8 mouse cellular contexts compared by ENCODE assay signal in genomic region chr11:70433569-70433943, GRCm38 (mm10). TPM values are rescaled to one million over a fixed set of nuclear protein-coding genes. Genes with fewer than 3 reads are reported as not detected.
DNase-seq lines count a peak whose midpoint lies in the region; ATAC-seq and TF ChIP-seq lines count a peak whose summit lies in the region.

No protein-coding gene starts in this region.

- H3K27ac ChIP-seq in kidney, embryonic 16.5 days (ENCODE audit: low read length), result no peak overlapping the region
- H3K27ac ChIP-seq in cortical plate, adult 2 months (ENCODE audit: insufficient read depth, low read length), result no peak overlapping the region
- H3K27ac ChIP-seq in hindbrain, embryonic 14.5 days, result no peak overlapping the region
- 0 out of 2 replicates have a peak overlapping the region, but pooled peaks have one; percentile 94 for H3K27ac ChIP-seq in midbrain, embryonic 15.5 days

- H3K36me3 ChIP-seq in kidney, embryonic 16.5 days (ENCODE audit: insufficient read depth, low read length), result peaks cover 21% of the 10 kb centered on the region
- peaks cover 32% of the 10 kb centered on the region for H3K36me3 ChIP-seq in hindbrain, embryonic 14.5 days (replicated peaks; ENCODE audit: control insufficient read depth, insufficient read depth)
- H3K36me3 ChIP-seq in midbrain, embryonic 15.5 days (replicated peaks), result peaks cover 20% of the 10 kb centered on the region

- peaks cover 21% of the 10 kb centered on the region for H3K4me1 ChIP-seq in kidney, embryonic 16.5 days (ENCODE audit: insufficient read depth, low read length)
- H3K4me1 ChIP-seq in cortical plate, adult 2 months (ENCODE audit: control insufficient read depth, insufficient read depth, low read length), result peaks cover 3% of the 10 kb centered on the region
- peaks cover 13% of the 10 kb centered on the region for H3K4me1 ChIP-seq in hindbrain, embryonic 14.5 days (replicated peaks; ENCODE audit: control insufficient read depth, insufficient read depth, low read length)
- peaks cover 37% of the 10 kb centered on the region for H3K4me1 ChIP-seq in midbrain, embryonic 15.5 days

- no peak for DNase-seq in kidney, adult 8-10 months
- no peak for DNase-seq in hindbrain, embryonic 14.5 days (ENCODE audit: low spot score)
- no peak for DNase-seq in right cerebral cortex, adult 2 months (ENCODE audit: low spot score in 2 of 2)
- no peak for DNase-seq in frontal cortex, adult 2 months (ENCODE audit: extremely low spot score in 1 of 2, low spot score in 1 of 2)
- no peak for DNase-seq in layer of hippocampus, postnatal 25 days (ENCODE audit: extremely low spot score in 1 of 2, low spot score in 1 of 2)

- no peak for ATAC-seq in kidney, embryonic 16.5 days (ENCODE audit: low FRiP score, low TSS enrichment)
- ATAC-seq in hindbrain, embryonic 14.5 days (ENCODE audit: low FRiP score), result no peak
- ATAC-seq in midbrain, embryonic 15.5 days (replicated peaks), result no peak

- 59% methylated on average over 1 of the region's 1 CpGs for WGBS in kidney, embryonic 16.5 days
- WGBS in hindbrain, embryonic 14.5 days, result 61% methylated on average over 1 of the region's 1 CpGs
- 55% methylated on average over 1 of the region's 1 CpGs for WGBS in midbrain, embryonic 15.5 days

- peak overlapping the region; percentile 65 for H3K4me2 ChIP-seq in kidney, embryonic 16.5 days (replicated peaks; ENCODE audit: low read depth, low read length)
- H3K4me2 ChIP-seq in hindbrain, embryonic 14.5 days (replicated peaks), result peak overlapping the region; percentile 71
- peak overlapping the region; percentile 69 for H3K4me2 ChIP-seq in midbrain, embryonic 15.5 days

- peak overlapping the region; percentile 83; the same call in 1 of the 2 replicates for H3K9ac ChIP-seq in kidney, embryonic 16.5 days (replicated peaks; ENCODE audit: low read length)
- peak overlapping the region; percentile 88; the same call in 1 of the 2 replicates for H3K9ac ChIP-seq in hindbrain, embryonic 14.5 days
- H3K9ac ChIP-seq in midbrain, embryonic 15.5 days, result peak overlapping the region; percentile 85

- no peak for TF ChIP-seq POLR2A in cortical plate, adult 2 months (IDR thresholded peaks at IDR 0.05; ENCODE audit: extremely low read depth, insufficient read depth, low read length)

- peak overlapping the region; percentile 80 for H3K4me3 ChIP-seq in kidney, embryonic 16.5 days (ENCODE audit: low read length)
- H3K4me3 ChIP-seq in cortical plate, adult 2 months (ENCODE audit: insufficient read depth, low read length), result peak overlapping the region; percentile 30
- H3K4me3 ChIP-seq in hindbrain, embryonic 14.5 days (replicated peaks; ENCODE audit: low read length), result peak overlapping the region; percentile 77
- peak overlapping the region; percentile 89 for H3K4me3 ChIP-seq in midbrain, embryonic 15.5 days

- no peaks in the 10 kb centered on the region for H3K27me3 ChIP-seq in kidney, embryonic 16.5 days (ENCODE audit: insufficient read depth, low read length)
- no peaks in the 10 kb centered on the region for H3K27me3 ChIP-seq in hindbrain, embryonic 14.5 days (ENCODE audit: control insufficient read depth, insufficient read depth, low read length)
- H3K27me3 ChIP-seq in midbrain, embryonic 15.5 days (replicated peaks), result no peaks in the 10 kb centered on the region

- no peak for TF ChIP-seq CTCF in cortical plate, adult 2 months (IDR thresholded peaks at IDR 0.05; ENCODE audit: extremely low read depth, insufficient read depth, low read length)

- H3K9me3 ChIP-seq in kidney, embryonic 16.5 days (ENCODE audit: low read length), result no peaks in the 10 kb centered on the region
- no peaks in the 10 kb centered on the region for H3K9me3 ChIP-seq in hindbrain, embryonic 14.5 days (ENCODE audit: control insufficient read depth, low read length)
- H3K9me3 ChIP-seq in midbrain, embryonic 15.5 days, result no peaks in the 10 kb centered on the region

RNA-seq across cellular contexts. Expression of gene Arrb2, which starts 1.1 kb away (rescaled TPM):
- polyA plus RNA-seq in kidney, embryonic 16.5 days (2015; fragmentation: Nextera tagmentation; extraction: Ambion mirVana), result 15.3 and 19.0 TPM in 2 replicates
- 58.1 and 61.5 TPM in 2 replicates for polyA plus RNA-seq in cortical plate, adult 2 months (2012; rRNA removed)
- polyA plus RNA-seq in hindbrain, embryonic 14.5 days (2014; fragmentation: Nextera tagmentation; extraction: Ambion mirVana), result 55.9 and 61.2 TPM in 2 replicates
- polyA plus RNA-seq in midbrain, embryonic 15.5 days (2015; fragmentation: Nextera tagmentation; extraction: Ambion mirVana), result 53.6 and 53.8 TPM in 2 replicates
- 64.1 and 69.8 TPM in 2 replicates for polyA plus RNA-seq in frontal cortex, adult 2 months (2012; rRNA removed)
- 100 to 1,000 TPM in 1 of 2 experiments, 10 to 100 TPM in 1; 90.7 to 104 TPM for total RNA-seq in layer of hippocampus, postnatal 25 days (2021)

RNA-seq across cellular contexts. Expression of gene Med11, which starts 18.2 kb away (rescaled TPM):
- 43.9 and 46.3 TPM in 2 replicates for polyA plus RNA-seq in kidney, embryonic 16.5 days (2015; fragmentation: Nextera tagmentation; extraction: Ambion mirVana)
- polyA plus RNA-seq in cortical plate, adult 2 months (2012; rRNA removed), result 14.8 and 15.4 TPM in 2 replicates
- polyA plus RNA-seq in hindbrain, embryonic 14.5 days (2014; fragmentation: Nextera tagmentation; extraction: Ambion mirVana), result 41.8 and 45.8 TPM in 2 replicates
- 46.2 and 49.5 TPM in 2 replicates for polyA plus RNA-seq in midbrain, embryonic 15.5 days (2015; fragmentation: Nextera tagmentation; extraction: Ambion mirVana)
- 15.8 and 17.3 TPM in 2 replicates for polyA plus RNA-seq in frontal cortex, adult 2 months (2012; rRNA removed)
- 10 to 100 TPM; 15.5 to 17.4 TPM for total RNA-seq in layer of hippocampus, postnatal 25 days (2021)

RNA-seq across cellular contexts. Expression of gene Pelp1, which starts 23.7 kb away (rescaled TPM):
- 40.3 and 41.9 TPM in 2 replicates for polyA plus RNA-seq in kidney, embryonic 16.5 days (2015; fragmentation: Nextera tagmentation; extraction: Ambion mirVana)
- polyA plus RNA-seq in cortical plate, adult 2 months (2012; rRNA removed), result 19.0 and 20.2 TPM in 2 replicates
- polyA plus RNA-seq in hindbrain, embryonic 14.5 days (2014; fragmentation: Nextera tagmentation; extraction: Ambion mirVana), result 29.9 and 33.0 TPM in 2 replicates
- polyA plus RNA-seq in midbrain, embryonic 15.5 days (2015; fragmentation: Nextera tagmentation; extraction: Ambion mirVana), result 32.6 and 33.8 TPM in 2 replicates
- 19.3 and 20.9 TPM in 2 replicates for polyA plus RNA-seq in frontal cortex, adult 2 months (2012; rRNA removed)
- 10 to 100 TPM; 32.8 to 34.3 TPM for total RNA-seq in layer of hippocampus, postnatal 25 days (2021)

RNA-seq across cellular contexts. Expression of gene Zmynd15, which starts 25.7 kb away (rescaled TPM):
- 1.4 and 1.5 TPM in 2 replicates for polyA plus RNA-seq in kidney, embryonic 16.5 days (2015; fragmentation: Nextera tagmentation; extraction: Ambion mirVana)
- polyA plus RNA-seq in cortical plate, adult 2 months (2012; rRNA removed), result 0.44 and 0.47 TPM in 2 replicates
- polyA plus RNA-seq in hindbrain, embryonic 14.5 days (2014; fragmentation: Nextera tagmentation; extraction: Ambion mirVana), result 0.50 and 0.95 TPM in 2 replicates
- 0.61 and 0.62 TPM in 2 replicates for polyA plus RNA-seq in midbrain, embryonic 15.5 days (2015; fragmentation: Nextera tagmentation; extraction: Ambion mirVana)
- polyA plus RNA-seq in frontal cortex, adult 2 months (2012; rRNA removed), result 0.57 and 0.72 TPM in 2 replicates
- under 1 TPM; 0.37 to 0.42 TPM for total RNA-seq in layer of hippocampus, postnatal 25 days (2021)

RNA-seq across cellular contexts. Expression of gene Cxcl16, which starts 26.2 kb away (rescaled TPM):
- polyA plus RNA-seq in kidney, embryonic 16.5 days (2015; fragmentation: Nextera tagmentation; extraction: Ambion mirVana), result 9.1 and 9.7 TPM in 2 replicates
- polyA plus RNA-seq in cortical plate, adult 2 months (2012; rRNA removed), result 1.7 and 2.4 TPM in 2 replicates
- 7.8 and 10.2 TPM in 2 replicates for polyA plus RNA-seq in hindbrain, embryonic 14.5 days (2014; fragmentation: Nextera tagmentation; extraction: Ambion mirVana)
- polyA plus RNA-seq in midbrain, embryonic 15.5 days (2015; fragmentation: Nextera tagmentation; extraction: Ambion mirVana), result 2.5 and 2.9 TPM in 2 replicates
- polyA plus RNA-seq in frontal cortex, adult 2 months (2012; rRNA removed), result 3.2 and 3.7 TPM in 2 replicates
- 1 to 10 TPM in 1 of 2 experiments, under 1 TPM in 1; 0.62 to 1.1 TPM for total RNA-seq in layer of hippocampus, postnatal 25 days (2021)

Comparison
In these comparisons a context has a peak if more than half of its experiments do, and no peak if none do; other contexts are left out.
1. H3K4me3 ChIP-seq: peak in every context shown above with its lines; median percentile 89 in midbrain, embryonic 15.5 days; 80 in kidney, embryonic 16.5 days; 77 in hindbrain, embryonic 14.5 days; 30 in cortical plate, adult 2 months.